Mouse (Mus musculus) brain, embryonic 14.5 days (tissue): ENCODE data around the gene Plekha7.

ENCODE experiments used
- CTCF ChIP-seq: fragments of 200-500 bp; IDR thresholded peaks from 2 replicates; pipeline ENCODE4 v1.5.1; 2012; ENCODE audit warnings: inconsistent platforms, mild to moderate bottlenecking, moderate library complexity, borderline replicate concordance; ENCODE audit not compliant: insufficient read depth, insufficient read length; ENCODE audit errors: extremely low read depth
- POLR2A ChIP-seq: fragments of 200-500 bp; IDR thresholded peaks from 2 replicates; pipeline ENCODE4 v1.6.1; 2012; ENCODE audit warnings: mild to moderate bottlenecking, inconsistent platforms, borderline replicate concordance; ENCODE audit not compliant: poor library complexity, insufficient read depth, insufficient read length, severe bottlenecking; ENCODE audit errors: extremely low read depth

DNA sequence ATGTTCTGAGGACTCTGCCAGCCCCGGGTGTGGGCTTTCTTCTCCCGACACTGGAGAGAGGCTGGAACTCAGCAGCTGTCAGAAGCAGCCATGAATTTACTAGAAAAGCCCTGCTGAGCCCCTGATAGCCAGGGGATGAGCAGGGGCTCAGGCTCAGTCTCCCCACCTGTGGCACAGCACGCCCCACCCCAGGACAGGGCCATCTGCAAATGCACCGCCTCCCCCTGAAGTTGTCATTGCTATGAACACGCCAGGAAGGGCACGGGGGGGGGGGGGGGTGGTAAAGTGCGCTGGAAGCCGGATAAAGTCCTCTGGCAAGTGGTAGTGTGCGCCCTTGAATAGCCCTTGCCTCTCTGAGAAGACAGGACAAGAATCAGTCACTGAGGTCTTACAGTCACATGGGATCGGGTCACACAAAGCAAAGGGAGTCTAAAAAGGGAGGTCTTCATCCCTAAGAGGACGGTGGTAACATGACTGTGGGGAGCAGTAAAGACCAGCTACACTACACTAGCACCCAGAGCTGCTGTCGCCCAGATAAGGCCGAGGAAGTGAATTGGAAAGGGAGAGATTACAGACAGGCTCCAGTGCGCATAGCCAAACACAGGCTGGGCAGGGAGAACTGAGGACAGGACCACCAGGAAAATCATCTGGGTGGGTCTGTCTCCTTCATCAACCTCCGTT, 61.3 kb downstream of the Plekha7 start:
- no peak for TF ChIP-seq CTCF
- no peak for TF ChIP-seq POLR2A
